Mouse (Mus musculus) ES-Bruce4 (cell line): Measurements from ENCODE around the gene Nprl2. TPM values are rescaled to one million over a fixed set of nuclear protein-coding genes. Genes with fewer than 3 reads are reported as not detected.
A peak's percentile ranks its signal among the peaks of the same experiment; 100 is the strongest.

ENCODE experiments used
- H3K27ac ChIP-seq: 2 replicates; pipeline ENCODE4 v1.5.1; 2012; ENCODE audit warnings: low read length, inconsistent platforms; ENCODE audit not compliant: insufficient read depth
- H3K27me3 ChIP-seq: 2 replicates; pipeline ENCODE4 v1.6.1; 2012; ENCODE audit warnings: mild to moderate bottlenecking, low read length, inconsistent platforms; ENCODE audit not compliant: control insufficient read depth, poor library complexity, insufficient read depth, severe bottlenecking
- H3K36me3 ChIP-seq: 2 replicates; pipeline ENCODE4 v1.6.1; 2012; ENCODE audit warnings: inconsistent platforms, mild to moderate bottlenecking, low read length, moderate library complexity; ENCODE audit not compliant: control insufficient read depth, poor library complexity, insufficient read depth, severe bottlenecking
- H3K4me1 ChIP-seq: one replicate; pipeline ENCODE4 v1.8.1; 2011; ENCODE audit warnings: low read length; ENCODE audit not compliant: control insufficient read depth, insufficient read depth
- H3K4me3 ChIP-seq: 2 replicates; pipeline ENCODE4 v1.5.1; 2011; ENCODE audit warnings: low read depth, mild to moderate bottlenecking, low read length
- H3K9ac ChIP-seq: 2 replicates; pipeline ENCODE4 v1.6.1; 2012; ENCODE audit warnings: low read depth, mild to moderate bottlenecking, inconsistent platforms; ENCODE audit not compliant: poor library complexity, severe bottlenecking
- H3K9me3 ChIP-seq: replicated peaks from 2 replicates; pipeline ENCODE4 v1.6.1; 2012; ENCODE audit warnings: mild to moderate bottlenecking, low read length, inconsistent platforms; ENCODE audit not compliant: control insufficient read depth, poor library complexity, insufficient read depth, severe bottlenecking
- CTCF ChIP-seq: IDR thresholded peaks from one replicate; pipeline ENCODE4 v1.8.1; 2011; ENCODE audit warnings: low read depth, low read length
- EP300 ChIP-seq: IDR thresholded peaks from 2 replicates; pipeline ENCODE4 v1.6.1; 2011; ENCODE audit warnings: low read depth, low read length; ENCODE audit not compliant: insufficient read depth
- POLR2A ChIP-seq: IDR thresholded peaks from one replicate; pipeline ENCODE4 v1.8.1; 2011; ENCODE audit warnings: low read length; ENCODE audit not compliant: insufficient read depth
- polyA plus RNA-seq: library from polyadenylated mRNA; stranded (reverse); fragments of >200 nt; gene quantifications from 2 replicates; pipeline ENCODE4 v1.2.4, GENCODE M21; 2011; ENCODE audit warnings: low read depth; ENCODE audit not compliant: missing spikeins, insufficient read depth, insufficient read length

The Nprl2 gene
- polyA plus RNA-seq, 1 experiment: 32.7 TPM

GRCm38 (mm10) chr9:107545602-107546001, 3.6 kb downstream of the Nprl2 start:
- H3K27me3 ChIP-seq: no peaks in the 10 kb centered on the region
- no peaks in the 10 kb centered on the region for H3K36me3 ChIP-seq
- H3K9ac ChIP-seq: no peak overlapping the region
- H3K27ac ChIP-seq: no peak overlapping the region
- TF ChIP-seq POLR2A (no peak), CTCF (peak; percentile 94)
- peaks cover 3% of the 10 kb centered on the region for H3K4me1 ChIP-seq
- H3K9me3 ChIP-seq: no peaks in the 10 kb centered on the region
- H3K4me3 ChIP-seq: no peak overlapping the region

GRCm38 (mm10) chr9:107547026-107547425, 5.0 kb downstream of the Nprl2 start, which contains the start of gene Zmynd10:
Gene Zmynd10 (plus strand): TSS chr9:107547298.
- Histone ChIP-seq H3K27me3 (no peaks in the 10 kb centered on the region), H3K4me1 (peaks cover 3% of the 10 kb centered on the region), H3K9ac (no peak within 1 kb of the TSS), H3K36me3 (no peaks in the 10 kb centered on the region), H3K27ac (no peak within 1 kb of the TSS), H3K4me3 (no peak within 1 kb of the TSS), H3K9me3 (no peaks in the 10 kb centered on the region)
- TF ChIP-seq POLR2A (no peak), CTCF (no peak), EP300 (no peak)

- Histone ChIP-seq H3K9me3 (no peaks in the 10 kb centered on the region), H3K36me3 (no peaks in the 10 kb centered on the region), H3K27me3 (no peaks in the 10 kb centered on the region), H3K9ac (no peak overlapping the region), H3K4me3 (no peak overlapping the region), H3K4me1 (peaks cover 3% of the 10 kb centered on the region), H3K27ac (no peak overlapping the region)
- no peak for TF ChIP-seq POLR2A
- no peak for TF ChIP-seq EP300
- no peak for TF ChIP-seq CTCF
Measured at GRCm38 (mm10) chr9:107547957-107548356, 5.9 kb downstream of the Nprl2 start.

- Histone ChIP-seq H3K9me3 (no peaks in the 10 kb centered on the region), H3K36me3 (no peaks in the 10 kb centered on the region), H3K4me1 (peaks cover 3% of the 10 kb centered on the region), H3K27me3 (no peaks in the 10 kb centered on the region), H3K27ac (no peak overlapping the region), H3K4me3 (no peak overlapping the region), H3K9ac (no peak overlapping the region)
- no peak for TF ChIP-seq EP300
Measured at GRCm38 (mm10) chr9:107548820-107549219, 6.8 kb downstream of the Nprl2 start.

DNA sequence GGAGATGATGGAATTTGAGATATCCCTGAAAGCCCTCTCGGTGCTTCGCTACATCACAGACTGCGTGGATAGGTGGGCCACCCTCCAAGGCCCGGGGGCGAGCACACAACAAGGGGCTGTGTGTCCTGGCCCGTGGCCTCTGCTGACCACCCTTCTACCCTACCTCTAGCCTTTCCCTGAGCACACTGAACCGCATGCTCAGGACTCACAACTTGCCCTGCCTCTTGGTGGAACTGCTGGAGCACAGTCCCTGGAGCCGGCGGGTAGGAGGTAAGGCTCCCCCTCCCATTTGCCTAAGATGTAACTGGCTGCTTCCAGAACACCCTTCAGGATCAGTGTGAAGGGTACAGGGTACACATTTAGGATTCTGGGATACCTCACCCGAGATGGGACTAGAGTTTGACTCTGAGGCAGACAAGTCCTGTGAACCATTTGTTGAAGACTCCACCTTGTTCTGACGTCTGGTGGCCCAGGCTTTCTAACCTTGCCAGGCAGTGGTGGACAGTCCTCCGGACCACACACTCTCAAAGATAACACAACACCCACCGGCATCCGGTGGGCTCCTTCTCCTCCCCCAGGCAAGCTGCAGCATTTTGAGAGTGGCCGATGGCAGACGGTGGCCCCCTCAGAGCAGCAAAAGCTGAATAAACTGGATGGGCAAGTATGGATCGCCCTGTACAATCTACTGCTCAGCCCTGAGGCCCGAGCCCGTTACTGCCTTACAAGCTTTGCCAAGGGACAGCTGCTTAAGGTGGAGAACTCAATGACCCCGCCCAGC, 7.5 kb downstream of the Nprl2 start:
- no peak overlapping the region for H3K27ac ChIP-seq
- H3K9me3 ChIP-seq: no peaks in the 10 kb centered on the region
- no peak for TF ChIP-seq POLR2A
- TF ChIP-seq CTCF: no peak
- TF ChIP-seq EP300: no peak
- no peaks in the 10 kb centered on the region for H3K36me3 ChIP-seq
- peaks cover 3% of the 10 kb centered on the region for H3K4me1 ChIP-seq
- no peak overlapping the region for H3K4me3 ChIP-seq
- no peaks in the 10 kb centered on the region for H3K27me3 ChIP-seq
- no peak overlapping the region for H3K9ac ChIP-seq

- Histone ChIP-seq H3K9ac (no peak overlapping the region), H3K36me3 (no peaks in the 10 kb centered on the region), H3K4me1 (peaks cover 3% of the 10 kb centered on the region), H3K27me3 (no peaks in the 10 kb centered on the region), H3K9me3 (no peaks in the 10 kb centered on the region), H3K4me3 (0 out of 2 replicates have a peak overlapping the region, but pooled peaks have one; percentile 13), H3K27ac (no peak overlapping the region)
- no peak for TF ChIP-seq CTCF
- no peak for TF ChIP-seq POLR2A
- no peak for TF ChIP-seq EP300
Measured at GRCm38 (mm10) chr9:107550491-107551116, 8.6 kb downstream of the Nprl2 start.
